Mouse (Mus musculus): ENCODE results near the gene Zp3. TPM values are rescaled to one million over a fixed set of nuclear protein-coding genes. Genes with fewer than 3 reads are reported as not detected.

The Zp3 gene
- not detected for polyA plus RNA-seq (2015; fragmentation: Illumina TruSeq; extraction: RNeasy Lipid Tissue Mini Kit (QIAGEN cat#74804); ENCODE audit: insufficient read depth, low read depth, low replicate concordance)

GRCm38 (mm10) chr5:135979904-135980303, at the start of gene Zp3:
Zp3 (plus strand) TSS chr5:135980099.

GRCm38 (mm10) chr5:135934481-135935175, 45.3 kb upstream of the Zp3 start, which contains the start of gene Ywhag:
Ywhag (minus strand) TSS chr5:135934616.

GRCm38 (mm10) chr5:135974365-135974764, 5.5 kb upstream of the Zp3 start, which contains the start of gene Ssc4d:
Ssc4d (minus strand) TSS chr5:135974531.

DNA sequence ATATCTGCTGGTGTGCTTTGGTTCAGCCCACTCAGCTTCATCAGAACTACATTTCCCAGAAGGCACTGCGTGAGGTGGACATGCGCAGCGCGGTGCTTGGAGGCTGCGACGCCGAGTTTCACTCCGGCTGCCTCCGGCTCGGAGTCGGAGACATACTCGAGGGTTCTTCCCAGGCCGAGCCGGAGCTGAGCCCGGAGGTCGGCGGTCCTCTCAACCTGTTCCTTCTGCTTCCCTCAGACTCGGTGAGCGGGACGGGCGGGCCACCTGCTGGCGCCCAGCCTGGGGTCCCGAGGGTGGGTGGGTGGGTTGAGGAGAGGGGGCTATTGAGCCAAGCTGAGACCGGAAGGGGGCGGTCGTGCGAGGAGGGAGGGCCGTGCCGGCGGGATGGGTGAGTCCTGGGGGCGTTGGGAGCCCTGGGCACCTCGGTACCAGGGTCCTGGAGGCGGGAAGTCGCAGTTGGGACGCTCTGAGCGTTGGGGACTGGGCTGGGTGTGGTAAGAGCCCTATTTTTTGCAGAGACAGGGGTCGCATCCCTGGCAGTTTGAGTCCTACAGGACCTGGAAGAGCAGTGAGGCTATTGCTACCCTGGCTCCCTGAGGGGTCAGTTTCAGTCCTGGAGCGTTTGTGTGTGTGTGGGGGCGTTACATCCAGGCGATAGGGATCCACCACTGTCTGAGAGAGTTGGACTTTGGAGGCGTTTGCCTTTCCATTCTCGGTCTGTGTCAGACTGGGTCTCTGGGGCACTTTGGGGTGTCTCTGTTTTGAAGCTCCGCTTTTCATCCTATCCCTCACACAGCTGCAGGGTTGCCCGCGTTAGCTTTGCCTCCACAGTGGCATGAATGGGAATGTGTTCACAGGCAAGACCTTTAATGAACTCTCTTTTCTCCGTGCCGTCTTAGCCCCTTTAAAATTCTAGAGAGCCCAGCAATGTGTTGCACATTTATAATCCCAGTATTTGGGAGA, 15.1 kb downstream of the Zp3 start, which contains the start of gene Dtx2:
Dtx2 (plus strand) TSS at position 76 of the 963 bp plus-strand sequence.

Other genes starting within 250 kb of the Zp3 start
- gene Tmem120a, start 235.7 kb upstream of the Zp3 start, polyA plus RNA-seq (2015; fragmentation: Illumina TruSeq; extraction: RNeasy Lipid Tissue Mini Kit (QIAGEN cat#74804); ENCODE audit: insufficient read depth, low read depth, low replicate concordance) = 12.6 TPM
- gene Styxl1, start 201.7 kb upstream of the Zp3 start, polyA plus RNA-seq (2015; fragmentation: Illumina TruSeq; extraction: RNeasy Lipid Tissue Mini Kit (QIAGEN cat#74804); ENCODE audit: insufficient read depth, low read depth, low replicate concordance) = not detected
- 44.9 TPM for gene Mdh2, start 201.6 kb upstream of the Zp3 start, polyA plus RNA-seq (2015; fragmentation: Illumina TruSeq; extraction: RNeasy Lipid Tissue Mini Kit (QIAGEN cat#74804); ENCODE audit: insufficient read depth, low read depth, low replicate concordance)
- gene Srrm3, start 173.2 kb upstream of the Zp3 start, polyA plus RNA-seq (2015; fragmentation: Illumina TruSeq; extraction: RNeasy Lipid Tissue Mini Kit (QIAGEN cat#74804); ENCODE audit: insufficient read depth, low read depth, low replicate concordance) = 2.1 TPM
- gene Hspb1, start 92.2 kb upstream of the Zp3 start, polyA plus RNA-seq (2015; fragmentation: Illumina TruSeq; extraction: RNeasy Lipid Tissue Mini Kit (QIAGEN cat#74804); ENCODE audit: insufficient read depth, low read depth, low replicate concordance) = 56.9 TPM
- gene Ywhag, start 45.5 kb upstream of the Zp3 start, polyA plus RNA-seq (2015; fragmentation: Illumina TruSeq; extraction: RNeasy Lipid Tissue Mini Kit (QIAGEN cat#74804); ENCODE audit: insufficient read depth, low read depth, low replicate concordance) = 17.9 TPM
- gene Ssc4d, start 5.6 kb upstream of the Zp3 start, polyA plus RNA-seq (2015; fragmentation: Illumina TruSeq; extraction: RNeasy Lipid Tissue Mini Kit (QIAGEN cat#74804); ENCODE audit: insufficient read depth, low read depth, low replicate concordance) = 2.0 TPM
- 4.0 TPM for gene Dtx2, start 14.7 kb downstream of the Zp3 start, polyA plus RNA-seq (2015; fragmentation: Illumina TruSeq; extraction: RNeasy Lipid Tissue Mini Kit (QIAGEN cat#74804); ENCODE audit: insufficient read depth, low read depth, low replicate concordance)
- 40.8 TPM for gene Upk3b, start 58.4 kb downstream of the Zp3 start, polyA plus RNA-seq (2015; fragmentation: Illumina TruSeq; extraction: RNeasy Lipid Tissue Mini Kit (QIAGEN cat#74804); ENCODE audit: insufficient read depth, low read depth, low replicate concordance)
- gene Upk3bl, start 74.4 kb downstream of the Zp3 start, polyA plus RNA-seq (2015; fragmentation: Illumina TruSeq; extraction: RNeasy Lipid Tissue Mini Kit (QIAGEN cat#74804); ENCODE audit: insufficient read depth, low read depth, low replicate concordance) = not detected
- gene Rasa4, start 103.8 kb downstream of the Zp3 start, polyA plus RNA-seq (2015; fragmentation: Illumina TruSeq; extraction: RNeasy Lipid Tissue Mini Kit (QIAGEN cat#74804); ENCODE audit: insufficient read depth, low read depth, low replicate concordance) = 12.8 TPM
- gene Polr2j, start 136.5 kb downstream of the Zp3 start, polyA plus RNA-seq (2015; fragmentation: Illumina TruSeq; extraction: RNeasy Lipid Tissue Mini Kit (QIAGEN cat#74804); ENCODE audit: insufficient read depth, low read depth, low replicate concordance) = 22.9 TPM
- gene Lrwd1, start 156.0 kb downstream of the Zp3 start, polyA plus RNA-seq (2015; fragmentation: Illumina TruSeq; extraction: RNeasy Lipid Tissue Mini Kit (QIAGEN cat#74804); ENCODE audit: insufficient read depth, low read depth, low replicate concordance) = 3.7 TPM
- 3.7 TPM for gene Alkbh4, start 156.0 kb downstream of the Zp3 start, polyA plus RNA-seq (2015; fragmentation: Illumina TruSeq; extraction: RNeasy Lipid Tissue Mini Kit (QIAGEN cat#74804); ENCODE audit: insufficient read depth, low read depth, low replicate concordance)
- gene Orai2, start 190.6 kb downstream of the Zp3 start, polyA plus RNA-seq (2015; fragmentation: Illumina TruSeq; extraction: RNeasy Lipid Tissue Mini Kit (QIAGEN cat#74804); ENCODE audit: insufficient read depth, low read depth, low replicate concordance) = 8.7 TPM
- gene Prkrip1, start 218.9 kb downstream of the Zp3 start, polyA plus RNA-seq (2015; fragmentation: Illumina TruSeq; extraction: RNeasy Lipid Tissue Mini Kit (QIAGEN cat#74804); ENCODE audit: insufficient read depth, low read depth, low replicate concordance) = 5.8 TPM

All from pancreas, adult 10 weeks (tissue).